Mouse (Mus musculus) brown adipose tissue, adult 24 weeks (tissue): ENCODE measurements around the gene Atp6v0e2. TPM values are rescaled to one million over a fixed set of nuclear protein-coding genes. Genes with fewer than 3 reads are reported as not detected.
A peak's percentile ranks its signal among the peaks of the same experiment; 100 is the strongest.
"Not testable (repeated sequence)": the region's sequence is repeated elsewhere in the genome, so short reads cannot be mapped to it uniquely, and the experiment has no call there.

ENCODE experiments used
- H3K27ac ChIP-seq: fragments of 200-500 bp; replicated peaks from 2 replicates; pipeline ENCODE4 v1.5.1; 2012; ENCODE audit warnings: low read depth, mild to moderate bottlenecking, low read length
- H3K4me1 ChIP-seq: fragments of 200-500 bp; 2 replicates; pipeline ENCODE4 v1.6.1; 2012; ENCODE audit warnings: low read length, mixed read lengths; ENCODE audit not compliant: control insufficient read depth, insufficient read depth, insufficient read length
- H3K4me3 ChIP-seq: fragments of 200-500 bp; 2 replicates; pipeline ENCODE4 v1.5.1; 2012; ENCODE audit warnings: low read depth, mild to moderate bottlenecking, low read length, moderate library complexity; ENCODE audit not compliant: insufficient read depth
- polyA plus RNA-seq: library from polyadenylated mRNA; stranded (reverse); fragments of >200 nt; gene quantifications from 2 replicates; pipeline ENCODE4 v1.2.4, GENCODE M21; 2012; ENCODE audit not compliant: missing spikeins, insufficient read depth, insufficient read length

The Atp6v0e2 gene
- polyA plus RNA-seq, result 3.1 and 4.0 TPM in 2 replicates

GRCm38 (mm10) chr6:48537105-48537954 is at the start of gene Atp6v0e2:
Gene Atp6v0e2, plus strand, starts transcription at chr6:48537615.
- Histone ChIP-seq H3K27ac (no peak within 1 kb of the TSS), H3K4me1 (peaks cover 13% of the 10 kb centered on the region)

GRCm38 (mm10) chr6:48487747-48488725 is 49.4 kb upstream of the Atp6v0e2 start:
- H3K27ac ChIP-seq, result peak overlapping the region; percentile 63
- peak overlapping the region; percentile 25; the same call in 1 of the 2 replicates for H3K4me3 ChIP-seq
- H3K4me1 ChIP-seq, result no peaks in the 10 kb centered on the region; the same call in 1 of the 2 replicates

More at GRCm38 (mm10) chr6:48537105-48537954, at the start of gene Atp6v0e2:
- peak within 1 kb of the TSS; percentile 56 for H3K4me3 ChIP-seq

GRCm38 (mm10) chr6:48489741-48490140 is 47.7 kb upstream of the Atp6v0e2 start:
- H3K27ac ChIP-seq, result no peak overlapping the region
- no peaks in the 10 kb centered on the region; the same call in 1 of the 2 replicates for H3K4me1 ChIP-seq
- H3K4me3 ChIP-seq, result no peak overlapping the region

- no peaks in the 10 kb centered on the region; the same call in 1 of the 2 replicates for H3K4me1 ChIP-seq
- no peak overlapping the region for H3K27ac ChIP-seq
- no peak overlapping the region for H3K4me3 ChIP-seq
These were observed 46.1 kb upstream of the Atp6v0e2 start for GRCm38 (mm10) chr6:48491361-48491760.

GRCm38 (mm10) chr6:48493136-48493730 is 44.2 kb upstream of the Atp6v0e2 start:
- Histone ChIP-seq H3K4me1 (no peaks in the 10 kb centered on the region; the same call in 1 of the 2 replicates), H3K27ac (no peak overlapping the region), H3K4me3 (no peak overlapping the region)

- Histone ChIP-seq H3K4me3 (no peak overlapping the region), H3K4me1 (no peaks in the 10 kb centered on the region), H3K27ac (no peak overlapping the region)
These were observed 39.9 kb upstream of the Atp6v0e2 start for GRCm38 (mm10) chr6:48497521-48497920.

- no peaks in the 10 kb centered on the region for H3K4me1 ChIP-seq
- H3K27ac ChIP-seq, result no peak overlapping the region
- H3K4me3 ChIP-seq, result no peak overlapping the region
These were observed 33.6 kb upstream of the Atp6v0e2 start for GRCm38 (mm10) chr6:48503847-48504240.

- no peak overlapping the region for H3K27ac ChIP-seq
- H3K4me3 ChIP-seq, result peak overlapping the region; percentile 88
- H3K4me1 ChIP-seq, result no peaks in the 10 kb centered on the region
These were observed 33.1 kb upstream of the Atp6v0e2 start for GRCm38 (mm10) chr6:48504241-48504854.

GRCm38 (mm10) chr6:48508087-48508486 is 29.3 kb upstream of the Atp6v0e2 start:
- Histone ChIP-seq H3K4me3 (no peak overlapping the region), H3K27ac (no peak overlapping the region), H3K4me1 (no peaks in the 10 kb centered on the region)

- Histone ChIP-seq H3K4me3 (no peak overlapping the region), H3K4me1 (no peaks in the 10 kb centered on the region), H3K27ac (no peak overlapping the region)
These were observed 27.0 kb upstream of the Atp6v0e2 start for GRCm38 (mm10) chr6:48510426-48510825.

GRCm38 (mm10) chr6:48511861-48512260 is 25.6 kb upstream of the Atp6v0e2 start:
- H3K4me3 ChIP-seq, result no peak overlapping the region
- no peak overlapping the region for H3K27ac ChIP-seq
- no peaks in the 10 kb centered on the region for H3K4me1 ChIP-seq

- H3K4me3 ChIP-seq, H3K27ac ChIP-seq, H3K4me1 ChIP-seq: not testable (repeated sequence)
These were observed 12.5 kb upstream of the Atp6v0e2 start for GRCm38 (mm10) chr6:48524882-48525281.

GRCm38 (mm10) chr6:48527901-48528300 is 9.5 kb upstream of the Atp6v0e2 start:
- no peak overlapping the region for H3K4me3 ChIP-seq
- no peak overlapping the region for H3K27ac ChIP-seq
- H3K4me1 ChIP-seq, result peaks cover 5% of the 10 kb centered on the region

GRCm38 (mm10) chr6:48529261-48529660 is 8.2 kb upstream of the Atp6v0e2 start:
- H3K4me3 ChIP-seq, result no peak overlapping the region
- no peak overlapping the region for H3K27ac ChIP-seq
- H3K4me1 ChIP-seq, result peaks cover 8% of the 10 kb centered on the region
